Mouse (Mus musculus): Measurements from ENCODE around the gene Mpnd.

DNA sequence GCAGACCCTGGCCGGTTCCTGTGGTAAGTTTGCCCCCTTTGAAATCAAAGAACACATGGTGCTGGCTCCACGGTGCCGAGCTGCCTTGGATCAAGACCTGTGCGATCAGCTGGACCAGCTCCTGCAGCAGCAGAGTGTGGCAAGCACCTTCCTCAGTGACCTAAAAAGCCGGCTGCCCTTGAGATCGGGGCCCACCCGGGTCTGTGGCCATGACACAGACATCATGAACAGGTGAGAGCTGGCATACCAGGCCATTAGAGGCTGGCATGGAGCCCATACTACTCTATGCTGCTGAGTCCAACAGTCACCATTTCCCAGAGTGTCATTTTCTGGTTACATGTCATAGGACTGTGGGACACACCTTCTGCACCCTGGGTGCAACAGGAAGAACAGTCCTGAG lies 56.6 kb downstream of the Mpnd start:
- TF ChIP-seq POLR2A (IDR thresholded peaks at IDR 0.05; ENCODE audit: low read depth, low read length) (no peak), CTCF (conservative IDR thresholded peaks at IDR 0.05 in 1 of 2, IDR thresholded peaks at IDR 0.05 in 1 of 2; ENCODE audit: low read depth in 2 of 2, low read length in 2 of 2) (no peak), E2F4 (IDR thresholded peaks at IDR 0.05; ENCODE audit: insufficient replicate concordance, low read depth, low read length) (no peak), TCF12 (IDR thresholded peaks at IDR 0.05; ENCODE audit: low read depth, low read length) (no peak), RAD21 (IDR thresholded peaks at IDR 0.05; ENCODE audit: low read depth, low read length) (no peak), USF2 (conservative IDR thresholded peaks at IDR 0.05; ENCODE audit: low read depth, low read length) (no peak), ETS1 (conservative IDR thresholded peaks at IDR 0.05; ENCODE audit: low read depth, low read length) (no peak), MAZ (IDR thresholded peaks at IDR 0.05; ENCODE audit: low read depth, low read length) (no peak), EP300 (IDR thresholded peaks at IDR 0.05; ENCODE audit: low read length) (no peak), JUN (IDR thresholded peaks at IDR 0.05; ENCODE audit: insufficient read depth, low read depth, low read length) (no peak)
